Mouse (Mus musculus): ENCODE data around the gene Evi5l. TPM values are rescaled to one million over a fixed set of nuclear protein-coding genes. Genes with fewer than 3 reads are reported as not detected.

Gene Evi5l
- polyA plus RNA-seq, 1 experiment from 2014 or later = 6.6 TPM

DNA sequence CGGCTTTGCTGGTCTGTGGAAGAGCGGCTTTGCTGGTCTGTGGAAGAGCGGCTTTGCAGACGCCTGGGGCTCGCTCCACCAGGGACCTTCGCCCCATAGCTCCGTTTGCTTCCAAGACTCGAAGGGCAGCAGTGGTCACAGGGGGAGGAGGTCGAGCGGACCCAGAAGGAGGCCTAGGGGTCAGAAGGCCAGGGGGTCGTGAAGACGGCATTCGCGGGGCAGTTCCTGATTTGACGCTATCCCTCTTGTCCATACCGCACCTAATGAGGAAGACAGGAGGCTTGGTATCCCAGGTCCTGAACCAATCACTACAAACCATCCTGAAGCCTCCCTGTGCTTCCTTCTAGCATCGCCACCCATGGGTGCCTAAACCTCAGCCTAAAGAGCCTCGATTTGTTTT lies 49.9 kb downstream of the Evi5l start:
- Histone ChIP-seq H3K4me1 (replicated peaks; ENCODE audit: control insufficient read depth, insufficient read depth, low read length) (peaks cover 16% of the 10 kb centered on the region), H3K36me3 (ENCODE audit: control insufficient read depth, insufficient read depth) (no peaks in the 10 kb centered on the region), H3K4me3 (ENCODE audit: low read depth, low read length) (peak overlapping the region; percentile 46), H3K27ac (ENCODE audit: low read depth, low read length) (no peak overlapping the region), H3K27me3 (replicated peaks; ENCODE audit: control insufficient read depth, insufficient read depth, low read length) (peaks cover 21% of the 10 kb centered on the region), H3K9me3 (ENCODE audit: control insufficient read depth) (no peaks in the 10 kb centered on the region), H3K9ac (ENCODE audit: low read depth, low read length) (no peak overlapping the region; the same call in 1 of the 2 replicates), H3K4me2 (replicated peaks; ENCODE audit: low read depth) (peak overlapping the region; percentile 72)
- no peak for ATAC-seq
- WGBS = 11% methylated on average over 18 of the region's 18 CpGs
- no peak for TF ChIP-seq CTCF (IDR thresholded peaks at IDR 0.05; ENCODE audit: low read depth)

DNA sequence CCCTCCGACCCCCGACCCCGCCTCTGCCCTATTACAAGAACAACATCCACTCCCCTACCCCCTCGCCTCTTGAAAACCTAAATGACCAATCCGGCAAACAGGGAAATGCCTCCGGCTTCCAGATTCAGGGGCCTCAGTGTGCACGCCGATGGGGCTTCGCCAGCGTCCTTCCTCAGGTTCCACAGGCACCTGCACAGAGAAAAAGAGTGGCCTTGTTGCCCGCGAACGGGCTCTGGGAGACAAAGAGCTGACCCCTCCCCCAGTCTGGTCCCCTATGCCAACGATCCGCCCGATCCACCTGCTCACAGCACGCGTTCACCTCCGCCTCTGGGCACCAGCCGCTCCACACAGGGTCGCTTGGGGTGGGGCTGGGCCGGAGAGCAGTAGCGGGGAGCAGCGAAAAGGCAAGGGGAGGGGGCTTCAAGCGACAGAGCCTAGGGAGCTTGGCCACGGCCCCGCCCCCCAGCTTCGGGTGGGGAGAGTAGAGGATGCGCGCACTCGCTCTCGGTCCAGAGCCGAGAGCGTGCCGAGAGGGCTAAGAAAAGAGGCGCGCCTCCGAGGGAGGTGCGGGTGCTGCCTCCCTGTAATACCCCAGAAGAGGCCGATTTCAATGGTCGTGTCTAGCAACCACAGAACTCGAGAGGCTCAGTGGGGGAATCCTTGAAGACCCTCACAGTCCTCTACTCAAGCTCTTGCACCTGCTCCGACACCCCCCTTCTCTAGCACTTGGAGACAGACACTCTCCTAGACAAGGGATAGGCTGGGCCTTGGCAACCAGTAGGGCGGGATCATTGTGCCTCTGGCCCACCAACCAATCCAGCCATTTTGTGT lies 50.6 kb downstream of the Evi5l start, which contains the start of gene Prr36:
Gene Prr36, minus strand, starts transcription at position 669 of the 831 bp plus-strand sequence.
- Histone ChIP-seq H3K4me3 (ENCODE audit: low read depth, low read length) (peak within 1 kb of the TSS; percentile 46), H3K27me3 (replicated peaks; ENCODE audit: control insufficient read depth, insufficient read depth, low read length) (peaks cover 21% of the 10 kb centered on the region), H3K4me1 (replicated peaks; ENCODE audit: control insufficient read depth, insufficient read depth, low read length) (peaks cover 16% of the 10 kb centered on the region), H3K9me3 (ENCODE audit: control insufficient read depth) (no peaks in the 10 kb centered on the region), H3K4me2 (replicated peaks; ENCODE audit: low read depth) (peak within 1 kb of the TSS; percentile 72), H3K36me3 (ENCODE audit: control insufficient read depth, insufficient read depth) (no peaks in the 10 kb centered on the region), H3K27ac (ENCODE audit: low read depth, low read length) (no peak within 1 kb of the TSS), H3K9ac (ENCODE audit: low read depth, low read length) (peak within 1 kb of the TSS; percentile 22; the same call in 1 of the 2 replicates)
- WGBS = 2% methylated on average over 44 of the region's 44 CpGs
- ATAC-seq = no peak
- no peak for TF ChIP-seq CTCF (IDR thresholded peaks at IDR 0.05; ENCODE audit: low read depth)

DNA sequence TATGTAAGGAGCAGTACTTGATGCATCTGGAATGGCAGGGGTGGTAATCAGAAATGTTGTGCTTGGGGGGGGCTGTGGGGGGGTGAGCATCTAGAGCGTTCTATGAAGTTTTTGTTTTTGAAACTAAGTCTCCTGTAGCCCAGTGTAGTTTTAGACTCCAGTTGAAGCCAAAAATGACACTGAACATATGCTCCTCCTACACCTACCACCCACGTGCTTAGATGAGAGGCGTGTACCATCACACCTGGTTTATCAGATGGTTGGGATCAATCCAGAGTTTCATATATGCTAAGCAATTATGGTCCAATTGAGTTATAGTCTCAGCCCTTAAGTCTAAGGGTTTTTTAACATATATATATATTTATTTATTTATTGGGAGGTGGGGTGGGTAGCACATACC lies 53.2 kb downstream of the Evi5l start:
- H3K9me3 ChIP-seq (ENCODE audit: control insufficient read depth) = no peaks in the 10 kb centered on the region
- no peak overlapping the region for H3K27ac ChIP-seq (ENCODE audit: low read depth, low read length)
- TF ChIP-seq CTCF (IDR thresholded peaks at IDR 0.05; ENCODE audit: low read depth) = no peak
- H3K9ac ChIP-seq (ENCODE audit: low read depth, low read length) = no peak overlapping the region
- peaks cover 21% of the 10 kb centered on the region for H3K27me3 ChIP-seq (replicated peaks; ENCODE audit: control insufficient read depth, insufficient read depth, low read length)
- H3K4me3 ChIP-seq (ENCODE audit: low read depth, low read length) = no peak overlapping the region
- no peak for ATAC-seq
- WGBS = 75% methylated on average over 3 of the region's 3 CpGs
- H3K36me3 ChIP-seq (ENCODE audit: control insufficient read depth, insufficient read depth) = no peaks in the 10 kb centered on the region
- H3K4me1 ChIP-seq (replicated peaks; ENCODE audit: control insufficient read depth, insufficient read depth, low read length) = 0 out of 2 replicates have a peak, but pooled peaks cover 8% of the 10 kb centered on the region
- H3K4me2 ChIP-seq (replicated peaks; ENCODE audit: low read depth) = no peak overlapping the region

DNA sequence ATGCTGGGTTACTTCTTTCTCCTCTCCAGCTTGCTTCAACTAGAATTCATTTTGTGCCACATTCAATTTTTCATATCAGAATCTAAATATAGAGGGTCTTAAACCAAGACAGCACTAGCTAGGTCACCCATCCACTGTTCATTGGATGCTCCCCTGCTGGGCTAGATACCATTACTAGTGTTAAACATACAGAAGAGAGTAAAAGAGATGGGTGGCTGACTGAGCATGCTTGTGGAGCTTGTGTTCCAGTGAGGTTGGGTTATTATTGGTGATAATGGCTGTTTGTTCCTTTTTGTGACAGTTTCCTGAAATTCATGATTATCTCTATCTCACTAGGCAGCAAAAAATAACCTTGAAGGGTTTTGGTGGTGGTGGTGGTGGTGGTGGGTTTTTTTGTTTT lies 55.7 kb downstream of the Evi5l start:
- no peak for ATAC-seq
- Histone ChIP-seq H3K27me3 (replicated peaks; ENCODE audit: control insufficient read depth, insufficient read depth, low read length) (peaks cover 13% of the 10 kb centered on the region; the same call in 1 of the 2 replicates), H3K9ac (ENCODE audit: low read depth, low read length) (no peak overlapping the region), H3K9me3 (ENCODE audit: control insufficient read depth) (no peaks in the 10 kb centered on the region), H3K27ac (ENCODE audit: low read depth, low read length) (no peak overlapping the region), H3K36me3 (ENCODE audit: control insufficient read depth, insufficient read depth) (no peaks in the 10 kb centered on the region), H3K4me1 (replicated peaks; ENCODE audit: control insufficient read depth, insufficient read depth, low read length) (peaks cover 1% of the 10 kb centered on the region; the same call in 1 of the 2 replicates), H3K4me2 (replicated peaks; ENCODE audit: low read depth) (no peak overlapping the region), H3K4me3 (ENCODE audit: low read depth, low read length) (no peak overlapping the region)
- TF ChIP-seq CTCF (IDR thresholded peaks at IDR 0.05; ENCODE audit: low read depth) = no peak

DNA sequence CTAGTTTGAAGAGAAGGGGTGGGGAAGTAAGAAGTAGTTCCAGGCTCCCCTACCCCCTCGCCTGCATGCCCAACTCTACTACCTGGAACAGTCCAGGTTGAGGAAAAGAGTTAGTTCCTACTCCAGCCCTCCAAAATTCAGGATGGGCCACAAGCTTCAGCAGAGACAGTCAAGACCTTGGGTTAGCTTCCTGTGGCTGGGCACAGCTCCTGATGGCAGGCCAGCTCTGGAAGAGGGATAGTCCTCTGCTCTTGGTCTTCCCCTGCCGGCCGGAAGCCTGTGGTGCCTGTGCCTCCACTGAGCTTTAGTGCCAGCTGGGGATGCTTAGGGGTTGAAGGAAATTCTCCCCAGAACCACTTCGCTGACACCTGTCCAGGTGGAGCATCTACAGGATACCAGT lies 60.0 kb downstream of the Evi5l start:
- ATAC-seq = 0 out of 2 replicates have a peak, but pooled peaks have one; percentile 4
- peak; percentile 39; the same call in 1 of the 2 replicates for TF ChIP-seq CTCF (IDR thresholded peaks at IDR 0.05; ENCODE audit: low read depth)
- 36% methylated on average over 4 of the region's 4 CpGs for WGBS

DNA sequence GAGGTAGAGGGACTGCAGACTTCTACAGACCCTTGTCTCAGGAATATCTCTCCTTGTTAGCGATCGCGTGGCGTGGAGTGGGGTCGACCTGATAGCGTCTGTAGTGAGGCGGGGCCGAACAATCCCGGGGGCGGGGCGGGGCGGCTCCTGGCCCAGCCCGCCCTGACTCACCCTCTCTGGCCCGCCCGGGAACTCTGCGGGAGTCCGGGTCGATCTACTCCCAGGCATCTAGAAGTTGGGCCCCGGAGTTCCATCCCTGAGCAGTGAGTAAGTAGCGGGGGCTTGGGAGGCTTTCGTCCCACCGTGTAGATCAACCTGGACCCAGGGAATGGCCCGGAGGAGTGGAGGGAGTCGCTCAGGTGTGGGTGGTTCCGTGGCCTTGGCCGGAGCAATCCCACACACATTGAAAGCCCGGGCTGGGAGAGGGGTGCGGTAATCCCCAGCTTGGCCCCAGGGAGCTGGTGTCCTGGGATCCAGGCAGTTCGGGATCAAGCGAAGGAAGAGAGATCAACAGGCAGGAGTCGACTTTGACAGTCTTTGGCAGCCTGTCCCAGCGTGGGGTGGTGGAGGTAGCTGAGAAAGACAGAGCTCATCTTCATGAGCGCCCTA lies 60.5 kb downstream of the Evi5l start, which contains the start of gene Lrrc8e:
Gene Lrrc8e, plus strand, starts transcription at position 89 of the 609 bp plus-strand sequence.
- Histone ChIP-seq H3K4me1 (replicated peaks; ENCODE audit: control insufficient read depth, insufficient read depth, low read length) (no peaks in the 10 kb centered on the region; the same call in 1 of the 2 replicates), H3K4me3 (ENCODE audit: low read depth, low read length) (peak within 1 kb of the TSS; percentile 33), H3K9ac (ENCODE audit: low read depth, low read length) (0 out of 2 replicates have a peak within 1 kb of the TSS, but pooled peaks have one; percentile 34), H3K4me2 (replicated peaks; ENCODE audit: low read depth) (peak within 1 kb of the TSS; percentile 77), H3K27me3 (replicated peaks; ENCODE audit: control insufficient read depth, insufficient read depth, low read length) (no peaks in the 10 kb centered on the region), H3K36me3 (ENCODE audit: control insufficient read depth, insufficient read depth) (no peaks in the 10 kb centered on the region), H3K27ac (ENCODE audit: low read depth, low read length) (no peak within 1 kb of the TSS), H3K9me3 (ENCODE audit: control insufficient read depth) (no peaks in the 10 kb centered on the region)
- ATAC-seq = peak; percentile 69
- WGBS = 6% methylated on average over 33 of the region's 33 CpGs
- TF ChIP-seq CTCF (IDR thresholded peaks at IDR 0.05; ENCODE audit: low read depth) = no peak

More for the DNA sequence above, 60.0 kb downstream of the Evi5l start:
- Histone ChIP-seq H3K4me2 (replicated peaks; ENCODE audit: low read depth) (peak overlapping the region; percentile 77), H3K4me3 (ENCODE audit: low read depth, low read length) (peak overlapping the region; percentile 33), H3K36me3 (ENCODE audit: control insufficient read depth, insufficient read depth) (no peaks in the 10 kb centered on the region), H3K9me3 (ENCODE audit: control insufficient read depth) (no peaks in the 10 kb centered on the region), H3K9ac (ENCODE audit: low read depth, low read length) (no peak overlapping the region), H3K27ac (ENCODE audit: low read depth, low read length) (no peak overlapping the region), H3K27me3 (replicated peaks; ENCODE audit: control insufficient read depth, insufficient read depth, low read length) (no peaks in the 10 kb centered on the region), H3K4me1 (replicated peaks; ENCODE audit: control insufficient read depth, insufficient read depth, low read length) (no peaks in the 10 kb centered on the region; the same call in 1 of the 2 replicates)

All from intestine, postnatal 0 days (tissue).